Comparison of ENCODE assay signal across 29 mouse cellular contexts in the genomic region with DNA sequence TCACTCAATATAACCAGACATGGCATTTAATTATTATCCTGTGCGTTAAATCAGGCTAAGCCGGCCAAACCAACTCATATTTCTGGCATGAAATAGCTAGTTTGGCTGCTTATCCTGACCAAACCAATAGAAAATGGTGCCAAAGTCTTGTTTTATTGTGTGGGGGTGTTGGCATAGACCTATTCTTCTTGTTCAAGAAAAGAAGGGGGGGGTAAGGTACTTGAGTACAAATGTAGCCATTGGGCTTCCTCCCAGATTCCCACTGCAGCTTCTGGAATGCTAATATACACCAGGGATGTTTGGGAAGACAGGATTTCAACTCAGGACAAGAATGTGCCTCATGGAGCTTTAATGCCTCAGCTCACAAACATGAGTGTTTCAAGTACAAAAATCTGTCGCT. TPM values are rescaled to one million over a fixed set of nuclear protein-coding genes. Genes with fewer than 3 reads are reported as not detected.
DNase-seq lines count a peak whose midpoint lies in the region; ATAC-seq and TF ChIP-seq lines count a peak whose summit lies in the region.
"Had no signal": no experiment of that assay in that cellular context is flagged by ENCODE, and none has a peak within 500 bp of the region (broad histone marks: within the 10 kb centered on the region; RNA-seq: fewer than 3 reads in every experiment).

No protein-coding gene starts in this region.

- peak; percentile 79 for DNase-seq in embryonic facial prominence, embryonic 14.5 days (ENCODE audit: low spot score)
- DNase-seq in embryonic facial prominence, embryonic 10.5 days (ENCODE audit: low spot score), result no peak
- DNase-seq in Muller cell, postnatal 12 days (ENCODE audit: inconsistent ontology term), result peak; percentile 93
- no peak for DNase-seq in kidney, adult 11 months
- DNase-seq: adrenal gland, adult 8-10 months; cerebellum, adult 11 months; cerebellum, adult 9-11 months; gastrocnemius, postnatal 14 days; heart, adult 18-20 months; heart, postnatal 14 days; kidney, adult 8-10 months; kidney, postnatal 10 days; layer of hippocampus, postnatal 36 days; liver, embryonic 13.5 days; lung, embryonic 14.5 days; lung, postnatal 36 days; right cerebral cortex, adult 18-20 months; thymus, postnatal 25 days had no signal

- 61% methylated on average over 3 of the region's 3 CpGs for WGBS in embryonic facial prominence, embryonic 14.5 days
- 90% methylated on average over 3 of the region's 3 CpGs for WGBS in embryonic facial prominence, embryonic 10.5 days
- WGBS in hindbrain, embryonic 16.5 days, result 64% methylated on average over 3 of the region's 3 CpGs
- WGBS in hindbrain, embryonic 13.5 days, result 85% methylated on average over 3 of the region's 3 CpGs

- no peaks in the 10 kb centered on the region for H3K9me3 ChIP-seq in embryonic facial prominence, embryonic 14.5 days (ENCODE audit: control insufficient read depth, low read length)
- no peaks in the 10 kb centered on the region for H3K9me3 ChIP-seq in embryonic facial prominence, embryonic 10.5 days
- no peaks in the 10 kb centered on the region for H3K9me3 ChIP-seq in hindbrain, embryonic 16.5 days (ENCODE audit: control insufficient read depth, low read length)
- no peaks in the 10 kb centered on the region for H3K9me3 ChIP-seq in hindbrain, embryonic 13.5 days
- H3K9me3 ChIP-seq: heart, embryonic 13.5 days; limb, embryonic 12.5 days; liver, embryonic 13.5 days; midbrain, embryonic 15.5 days; neural tube, embryonic 15.5 days; stomach, embryonic 15.5 days had no signal

- no peak overlapping the region for H3K9ac ChIP-seq in embryonic facial prominence, embryonic 14.5 days (ENCODE audit: low read depth, low read length)
- no peak overlapping the region for H3K9ac ChIP-seq in hindbrain, embryonic 16.5 days (ENCODE audit: low read depth, low read length)
- no peak overlapping the region for H3K9ac ChIP-seq in hindbrain, embryonic 13.5 days
- H3K9ac ChIP-seq: heart, embryonic 13.5 days; limb, embryonic 12.5 days; liver, embryonic 13.5 days; lung, embryonic 14.5 days; midbrain, embryonic 15.5 days; neural tube, embryonic 15.5 days; stomach, embryonic 15.5 days had no signal

- TF ChIP-seq POLR2A in embryonic fibroblast, embryonic 13.5 days (IDR thresholded peaks at IDR 0.05; ENCODE audit: low read depth, low read length), result no peak

- TF ChIP-seq CTCF in embryonic fibroblast, embryonic 13.5 days (IDR thresholded peaks at IDR 0.05; ENCODE audit: borderline replicate concordance, insufficient read depth, low read length), result no peak

- H3K36me3 ChIP-seq in embryonic facial prominence, embryonic 14.5 days (ENCODE audit: control insufficient read depth, insufficient read depth, low read length), result 0 out of 2 replicates have a peak, but pooled peaks cover 15% of the 10 kb centered on the region
- H3K36me3 ChIP-seq in embryonic facial prominence, embryonic 10.5 days (replicated peaks), result no peaks in the 10 kb centered on the region; the same call in 1 of the 2 replicates
- H3K36me3 ChIP-seq in hindbrain, embryonic 16.5 days (ENCODE audit: control insufficient read depth, insufficient read depth, low read length), result no peaks in the 10 kb centered on the region
- H3K36me3 ChIP-seq in hindbrain, embryonic 13.5 days, result no peaks in the 10 kb centered on the region
- H3K36me3 ChIP-seq: liver, embryonic 13.5 days; midbrain, embryonic 15.5 days; neural tube, embryonic 15.5 days; stomach, embryonic 15.5 days had no signal

- no peak overlapping the region for H3K4me3 ChIP-seq in embryonic facial prominence, embryonic 14.5 days (ENCODE audit: low read depth, low read length)
- no peak overlapping the region for H3K4me3 ChIP-seq in embryonic facial prominence, embryonic 10.5 days
- no peak overlapping the region for H3K4me3 ChIP-seq in hindbrain, embryonic 16.5 days (ENCODE audit: low read length)
- H3K4me3 ChIP-seq in hindbrain, embryonic 13.5 days, result no peak overlapping the region
- H3K4me3 ChIP-seq in embryonic fibroblast, embryonic 13.5 days (ENCODE audit: insufficient read depth, low read length), result no peak overlapping the region
- H3K4me3 ChIP-seq: erythroblast, embryonic 14.5 days; heart, embryonic 13.5 days; limb, embryonic 12.5 days; liver, embryonic 13.5 days; midbrain, embryonic 15.5 days; neural tube, embryonic 15.5 days; stomach, embryonic 15.5 days had no signal

- H3K4me2 ChIP-seq in embryonic facial prominence, embryonic 14.5 days (ENCODE audit: low read depth, low read length), result no peak overlapping the region
- no peak overlapping the region for H3K4me2 ChIP-seq in hindbrain, embryonic 16.5 days (ENCODE audit: low read length)
- H3K4me2 ChIP-seq in hindbrain, embryonic 13.5 days, result no peak overlapping the region
- H3K4me2 ChIP-seq: heart, embryonic 13.5 days; limb, embryonic 12.5 days; liver, embryonic 13.5 days; lung, embryonic 14.5 days; midbrain, embryonic 15.5 days; neural tube, embryonic 15.5 days; stomach, embryonic 15.5 days had no signal

- ATAC-seq in embryonic facial prominence, embryonic 14.5 days (ENCODE audit: low read depth), result no peak
- ATAC-seq in hindbrain, embryonic 16.5 days, result peak; percentile 54; the same call in 1 of the 2 replicates
- no peak for ATAC-seq in hindbrain, embryonic 13.5 days (ENCODE audit: low FRiP score)
- ATAC-seq in megakaryocyte, adult 5-6 weeks (ENCODE audit: poor library complexity, severe bottlenecking), result no peak
- ATAC-seq: CD4-positive, CD25-positive, alpha-beta regulatory T cell, adult 4 months; midbrain, embryonic 15.5 days had no signal

- no peak overlapping the region for H3K27ac ChIP-seq in embryonic facial prominence, embryonic 14.5 days (replicated peaks; ENCODE audit: low read depth, low read length)
- no peak overlapping the region for H3K27ac ChIP-seq in embryonic facial prominence, embryonic 10.5 days (replicated peaks)
- no peak overlapping the region for H3K27ac ChIP-seq in hindbrain, embryonic 16.5 days (ENCODE audit: low read depth, low read length)
- no peak overlapping the region for H3K27ac ChIP-seq in hindbrain, embryonic 13.5 days
- H3K27ac ChIP-seq in embryonic fibroblast, embryonic 13.5 days (ENCODE audit: insufficient read depth, low read length), result peak overlapping the region; percentile 85
- H3K27ac ChIP-seq: heart, embryonic 13.5 days; limb, embryonic 12.5 days; liver, embryonic 13.5 days; midbrain, embryonic 15.5 days; neural tube, embryonic 15.5 days; stomach, embryonic 15.5 days had no signal

- peaks cover 11% of the 10 kb centered on the region; the same call in 1 of the 2 replicates for H3K4me1 ChIP-seq in embryonic facial prominence, embryonic 14.5 days (ENCODE audit: control insufficient read depth, insufficient read depth, low read length)
- peaks cover 21% of the 10 kb centered on the region for H3K4me1 ChIP-seq in embryonic facial prominence, embryonic 10.5 days
- H3K4me1 ChIP-seq in hindbrain, embryonic 16.5 days (ENCODE audit: control insufficient read depth, insufficient read depth, low read depth, low read length), result peaks cover 5% of the 10 kb centered on the region; the same call in 1 of the 2 replicates
- H3K4me1 ChIP-seq in hindbrain, embryonic 13.5 days (replicated peaks), result peaks cover 4% of the 10 kb centered on the region; the same call in 1 of the 2 replicates
- H3K4me1 ChIP-seq in embryonic fibroblast, embryonic 13.5 days (ENCODE audit: control insufficient read depth, insufficient read depth, low read length), result peaks cover 6% of the 10 kb centered on the region
- H3K4me1 ChIP-seq: liver, embryonic 13.5 days; midbrain, embryonic 15.5 days; stomach, embryonic 15.5 days had no signal

- H3K27me3 ChIP-seq in embryonic facial prominence, embryonic 14.5 days (replicated peaks; ENCODE audit: control insufficient read depth, insufficient read depth, low read length), result no peaks in the 10 kb centered on the region
- H3K27me3 ChIP-seq in embryonic facial prominence, embryonic 10.5 days (replicated peaks; ENCODE audit: low read depth, poor library complexity, severe bottlenecking), result no peaks in the 10 kb centered on the region
- no peaks in the 10 kb centered on the region for H3K27me3 ChIP-seq in hindbrain, embryonic 16.5 days (replicated peaks; ENCODE audit: control insufficient read depth, insufficient read depth, low read length)
- no peaks in the 10 kb centered on the region for H3K27me3 ChIP-seq in hindbrain, embryonic 13.5 days
- H3K27me3 ChIP-seq: heart, embryonic 13.5 days; limb, embryonic 12.5 days; liver, embryonic 13.5 days; midbrain, embryonic 15.5 days; neural tube, embryonic 15.5 days; stomach, embryonic 15.5 days had no signal

RNA-seq across cellular contexts. Expression of gene Slc1a3, which starts 26.3 kb away (rescaled TPM):
- polyA plus RNA-seq in embryonic facial prominence, embryonic 14.5 days (2014; fragmentation: Nextera tagmentation; extraction: Ambion mirVana), result 32.8 and 36.5 TPM in 2 replicates
- 24.2 and 25.7 TPM in 2 replicates for polyA plus RNA-seq in embryonic facial prominence, embryonic 10.5 days (2016; fragmentation: Nextera tagmentation; extraction: Ambion mirVana)
- polyA plus RNA-seq in hindbrain, embryonic 16.5 days (2015; fragmentation: Nextera tagmentation; extraction: Ambion mirVana), result 256 and 264 TPM in 2 replicates
- 161 and 176 TPM in 2 replicates for polyA plus RNA-seq in hindbrain, embryonic 13.5 days (2015; fragmentation: Nextera tagmentation; extraction: Ambion mirVana)
- polyA plus RNA-seq in embryonic fibroblast, embryonic 13.5 days (2011; ENCODE audit: insufficient read length, low read depth, missing spikeins), result 6.8 and 22.8 TPM in 2 replicates
- total RNA-seq in megakaryocyte, adult 5-6 weeks (2015), result 0.02 TPM in 1 of 2 replicates, not detected in the other
- total RNA-seq in megakaryocyte, adult 5-6 weeks (2017), result 0.07 and 0.16 TPM in 2 replicates
- polyA plus RNA-seq: erythroblast, embryonic 14.5 days had no signal

Comparison
In these comparisons a context has a peak if more than half of its experiments do, and no peak if none do; other contexts are left out.
1. DNase-seq: peak in embryonic facial prominence, embryonic 14.5 days (single experiment) and Muller cell, postnatal 12 days (single experiment); none in embryonic facial prominence, embryonic 10.5 days (single experiment) and kidney, adult 11 months (single experiment).